Mouse (Mus musculus) CH12.LX (cell line): ENCODE measurements around the gene Vamp2.

Experiments
- JUND ChIP-seq: conservative IDR thresholded peaks from 2 replicates; pipeline ENCODE4 v1.6.1; 2011; ENCODE audit warnings: low read depth, low read length, improper control_type of control experiment
- POLR2A ChIP-seq: IDR thresholded peaks from 2 replicates; pipeline ENCODE4 v1.6.1; 2011; ENCODE audit warnings: low read depth, mild to moderate bottlenecking, improper control_type of control experiment, low read length

DNA sequence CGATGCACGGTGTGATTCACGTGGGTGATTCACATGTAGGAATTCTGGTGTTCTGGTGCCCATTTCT lies 37.4 kb downstream of the Vamp2 start, which contains the start of gene Aloxe3:
- TF ChIP-seq JUND (no peak), POLR2A (no peak)
